Mouse (Mus musculus): Measurements from ENCODE around the gene Hoxa9.

DNA sequence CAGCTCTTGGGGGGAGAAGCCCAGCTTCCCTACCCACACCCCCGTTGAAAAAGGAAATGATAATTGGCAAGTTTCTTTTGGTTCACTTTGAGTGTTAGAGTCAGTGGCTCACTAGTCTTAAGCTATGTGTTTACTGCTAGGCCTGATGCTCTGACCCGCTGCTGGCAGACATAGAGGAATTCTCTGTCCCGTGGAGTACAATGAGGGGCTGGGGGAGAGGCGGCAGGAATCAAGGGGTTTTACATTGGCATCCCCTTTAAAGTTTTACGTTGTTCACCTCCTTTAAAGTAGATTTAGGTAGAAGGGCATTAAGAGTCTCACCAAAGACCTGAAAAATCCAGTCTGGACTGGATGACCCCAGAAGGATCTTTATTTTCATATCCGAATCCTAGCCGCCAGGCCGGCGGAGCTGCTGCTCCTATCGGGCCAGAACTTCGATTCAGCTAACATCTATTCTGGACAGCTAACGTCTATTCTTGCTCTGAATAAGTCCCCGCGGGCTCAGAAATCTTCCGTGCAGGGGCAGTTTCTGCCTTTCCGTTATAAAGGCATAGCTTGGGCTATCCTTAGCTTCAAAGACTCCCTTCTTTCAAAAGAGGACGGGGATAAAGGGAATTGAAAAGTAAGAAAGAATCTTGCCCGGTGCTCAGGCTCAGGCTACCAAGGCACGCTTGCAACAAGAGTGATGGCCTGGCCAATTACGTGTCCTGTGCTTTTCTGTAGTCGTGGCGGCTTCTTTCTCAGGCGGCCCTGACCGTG, 21.3 kb upstream of the Hoxa9 start:
- no peak for TF ChIP-seq CTCF (IDR thresholded peaks at IDR 0.05; ENCODE audit: low read depth)
- no peak for TF ChIP-seq EP300 (IDR thresholded peaks at IDR 0.05; ENCODE audit: low read depth)

Data from heart, postnatal 0 days (tissue).